Mouse (Mus musculus): ENCODE data around the gene Pde6h.

- TF ChIP-seq POLR2A (IDR thresholded peaks at IDR 0.05; ENCODE audit: borderline replicate concordance, insufficient read depth, low read length), result no peak
- no peak for TF ChIP-seq CTCF (IDR thresholded peaks at IDR 0.05; ENCODE audit: borderline replicate concordance, insufficient read depth, low read depth, low read length)
Measured at GRCm38 (mm10) chr6:136989824-136990497, 66.3 kb downstream of the Pde6h start.

All from cerebellum, adult 2 months (tissue).